Mouse (Mus musculus) hindbrain, embryonic 16.5 days (tissue): ENCODE results near the gene Fbxw21. TPM values are rescaled to one million over a fixed set of nuclear protein-coding genes. Genes with fewer than 3 reads are reported as not detected.

Source experiments
- polyA plus RNA-seq: library from polyadenylated mRNA; unstranded; fragments of >200 nt; fragmentation: Nextera tagmentation; extraction: Ambion mirVana; gene quantifications from 2 replicates; pipeline ENCODE4 v1.2.1, GENCODE M21; 2015

Fbxw21 gene
- polyA plus RNA-seq, 1 experiment from 2014 or later, result not detected

Other genes with a start within 250 kb of the Fbxw21 start
- 0.17 TPM in 1 of 2 replicates, not detected in the other for gene Tmem89, start 247.4 kb downstream of the Fbxw21 start, polyA plus RNA-seq
- 521 and 553 TPM in 2 replicates for gene Uqcrc1, start 225.4 kb downstream of the Fbxw21 start, polyA plus RNA-seq
- 1.5 and 1.7 TPM in 2 replicates for gene Col7a1, start 208.5 kb downstream of the Fbxw21 start, polyA plus RNA-seq
- not detected in 2 replicates for gene Ucn2, start 176.0 kb downstream of the Fbxw21 start, polyA plus RNA-seq
- gene Pfkfb4, start 170.3 kb downstream of the Fbxw21 start, polyA plus RNA-seq, result 31.3 and 31.9 TPM in 2 replicates
- gene Shisa5, start 123.5 kb downstream of the Fbxw21 start, polyA plus RNA-seq, result 83.2 and 87.5 TPM in 2 replicates
- gene Trex1, start 102.3 kb downstream of the Fbxw21 start, polyA plus RNA-seq, result 13.6 and 14.2 TPM in 2 replicates
- gene Atrip, start 87.9 kb downstream of the Fbxw21 start, polyA plus RNA-seq, result 30.0 and 31.8 TPM in 2 replicates
- gene Ccdc51, start 79.5 kb downstream of the Fbxw21 start, polyA plus RNA-seq, result 12.5 and 13.1 TPM in 2 replicates
- 586 and 663 TPM in 2 replicates for gene Tma7, start 79.5 kb downstream of the Fbxw21 start, polyA plus RNA-seq
- 12.6 and 18.2 TPM in 2 replicates for gene Plxnb1, start 66.7 kb downstream of the Fbxw21 start, polyA plus RNA-seq
- not detected in 2 replicates for gene Fbxw13, start 33.9 kb upstream of the Fbxw21 start, polyA plus RNA-seq
- 0.10 TPM in 1 of 2 replicates, not detected in the other for gene Fbxw20, start 72.7 kb upstream of the Fbxw21 start, polyA plus RNA-seq
- not detected in 2 replicates for gene Fbxw14, start 125.6 kb upstream of the Fbxw21 start, polyA plus RNA-seq
- not detected in 2 replicates for gene Fbxw28, start 177.6 kb upstream of the Fbxw21 start, polyA plus RNA-seq
- gene Fbxw22, start 242.3 kb upstream of the Fbxw21 start, polyA plus RNA-seq, result not detected in 2 replicates